Mouse (Mus musculus) forebrain, embryonic 10.5 days (tissue): ENCODE measurements around the gene Lepr. TPM values are rescaled to one million over a fixed set of nuclear protein-coding genes. Genes with fewer than 3 reads are reported as not detected.
"Not testable (repeated sequence)": the region's sequence is repeated elsewhere in the genome, so short reads cannot be mapped to it uniquely, and the experiment has no call there.

ENCODE experiments used
- DNase-seq: peaks from one replicate; pipeline ENCODE4 v3.0.0-alpha.2; 2017; ENCODE audit warnings: low spot score; ENCODE audit errors: extremely low spot score
- H3K27ac ChIP-seq: fragments of 300-500 bp; sonication (generic); 2 replicates; pipeline ENCODE4 v1.5.1; 2016; ENCODE audit warnings: mild to moderate bottlenecking
- H3K27me3 ChIP-seq: fragments of 300-500 bp; sonication (generic); 2 replicates; pipeline ENCODE4 v1.6.1; 2016; ENCODE audit warnings: mild to moderate bottlenecking; ENCODE audit not compliant: poor library complexity, severe bottlenecking
- H3K36me3 ChIP-seq: fragments of 300-500 bp; sonication (generic); replicated peaks from 2 replicates; pipeline ENCODE4 v1.6.1; 2016; ENCODE audit warnings: mild to moderate bottlenecking, moderate library complexity
- H3K4me1 ChIP-seq: fragments of 300-500 bp; sonication (generic); 2 replicates; pipeline ENCODE4 v1.6.1; 2016
- H3K4me3 ChIP-seq: fragments of 300-500 bp; sonication (generic); 2 replicates; pipeline ENCODE4 v1.5.1; 2016; ENCODE audit warnings: mild to moderate bottlenecking, moderate library complexity
- H3K9me3 ChIP-seq: fragments of 300-500 bp; sonication (generic); 2 replicates; pipeline ENCODE4 v1.6.1; 2016; ENCODE audit warnings: mild to moderate bottlenecking, moderate library complexity
- WGBS: fragments of 180-500 bp; shearing (Covaris S2); methylation state at CpG from one replicate; pipeline ENCODE4 v1.1.7; 2016; 5-methylcytosine and 5-hydroxymethylcytosine counted together
- polyA plus RNA-seq: library from polyadenylated mRNA; unstranded; fragments of >200 nt; fragmentation: Nextera tagmentation; extraction: Ambion mirVana; gene quantifications from 2 replicates; pipeline ENCODE4 v1.2.1, GENCODE M21; 2016

The Lepr gene
- polyA plus RNA-seq, 1 experiment from 2014 or later = 0.72 TPM

DNA sequence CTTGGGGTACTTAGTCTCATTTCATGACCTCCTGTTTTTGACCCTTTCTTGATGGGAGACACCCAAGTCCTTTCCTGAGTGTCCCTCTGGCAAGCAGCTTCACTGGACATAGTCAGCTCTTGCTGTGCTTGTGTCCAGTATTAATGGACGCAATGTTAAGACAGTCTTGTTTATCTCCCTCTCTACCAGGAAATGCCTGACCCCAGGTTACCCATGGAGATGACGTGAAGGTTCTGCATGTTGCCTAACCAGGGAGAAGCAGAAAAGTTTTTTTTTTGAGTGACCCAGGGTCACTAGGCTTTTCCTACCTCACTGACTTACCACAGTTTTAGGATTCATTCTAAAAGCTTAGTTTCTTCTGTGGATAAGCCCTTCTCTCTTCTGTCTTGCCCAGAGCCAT, 24.8 kb downstream of the Lepr start:
- H3K27ac ChIP-seq = no peak overlapping the region
- WGBS = 82% methylated on average over 2 of the region's 2 CpGs

DNA sequence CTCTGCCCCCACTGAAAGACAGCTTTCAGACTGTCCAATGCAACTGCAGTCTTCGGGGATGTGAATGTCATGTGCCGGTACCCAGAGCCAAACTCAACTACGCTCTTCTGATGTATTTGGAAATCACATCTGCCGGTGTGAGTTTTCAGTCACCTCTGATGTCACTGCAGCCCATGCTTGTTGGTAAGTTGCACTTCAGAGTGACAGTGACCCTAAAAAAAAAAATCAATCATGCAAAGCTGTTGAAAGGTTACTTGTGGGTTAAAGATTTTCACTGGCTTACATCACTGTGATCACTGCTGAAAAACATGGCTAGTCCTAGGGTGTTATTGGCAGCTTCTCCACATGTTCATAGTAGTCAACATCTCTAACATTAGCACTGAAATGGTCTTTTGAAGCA, 28.3 kb downstream of the Lepr start:
- no peak overlapping the region for H3K4me3 ChIP-seq

More for the DNA sequence above, 24.8 kb downstream of the Lepr start:
- no peaks in the 10 kb centered on the region for H3K36me3 ChIP-seq
- H3K4me3 ChIP-seq = no peak overlapping the region
- H3K9me3 ChIP-seq = no peaks in the 10 kb centered on the region
- no peaks in the 10 kb centered on the region for H3K4me1 ChIP-seq
- H3K27me3 ChIP-seq = no peaks in the 10 kb centered on the region
- DNase-seq = no peak

DNA sequence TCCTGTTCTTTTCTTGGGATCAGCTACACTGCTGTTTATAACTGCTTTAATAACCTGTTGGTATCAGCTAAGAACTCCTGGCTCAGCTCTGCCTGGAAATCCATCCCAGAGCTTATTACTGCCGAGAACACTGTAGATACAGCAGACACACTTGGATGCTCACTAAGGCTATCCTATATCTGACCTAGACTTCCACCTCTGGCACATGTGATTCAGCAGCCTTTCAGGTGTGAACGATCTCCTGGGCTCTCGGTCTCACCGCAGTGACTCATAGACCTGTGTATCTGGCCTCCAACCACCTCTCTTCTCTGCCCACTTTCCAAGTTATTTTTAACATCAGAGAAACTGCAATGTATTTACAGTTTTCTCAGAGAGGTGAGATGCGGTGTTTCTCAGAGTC, 43.3 kb downstream of the Lepr start:
- Histone ChIP-seq H3K4me1 (no peaks in the 10 kb centered on the region), H3K27ac (no peak overlapping the region), H3K27me3 (no peaks in the 10 kb centered on the region), H3K9me3 (no peaks in the 10 kb centered on the region), H3K36me3 (no peaks in the 10 kb centered on the region), H3K4me3 (no peak overlapping the region)
- no peak for DNase-seq
- 95% methylated on average over 5 of the region's 5 CpGs for WGBS

More for the DNA sequence above, 28.3 kb downstream of the Lepr start:
- H3K9me3 ChIP-seq = no peaks in the 10 kb centered on the region
- WGBS = 94% methylated on average over 4 of the region's 4 CpGs
- no peak overlapping the region for H3K27ac ChIP-seq
- no peak for DNase-seq
- no peaks in the 10 kb centered on the region for H3K27me3 ChIP-seq
- no peaks in the 10 kb centered on the region for H3K36me3 ChIP-seq
- no peaks in the 10 kb centered on the region for H3K4me1 ChIP-seq

DNA sequence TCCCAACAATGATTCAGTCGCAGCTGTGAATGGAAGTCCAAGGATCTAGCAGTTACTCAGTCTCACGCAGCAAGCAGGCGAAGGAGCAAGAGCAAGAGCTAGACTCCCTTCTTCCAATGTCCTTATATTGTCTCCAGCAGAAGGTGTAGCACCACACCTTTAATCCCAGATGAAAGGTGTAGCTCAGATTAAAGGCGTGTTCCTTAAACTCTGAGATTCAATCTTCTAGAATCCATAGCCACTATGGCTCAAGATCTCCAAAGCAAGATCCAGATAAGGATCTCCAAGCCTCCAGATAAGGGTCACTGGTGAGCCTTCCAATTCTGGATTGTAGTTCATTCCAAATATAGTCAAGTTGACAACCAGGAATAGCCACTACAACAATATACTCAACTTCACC, 126.7 kb downstream of the Lepr start, which contains the start of gene B020004J07Rik:
Gene B020004J07Rik, minus strand, starts transcription at position 101 of the 400 bp plus-strand sequence.
- not testable (repeated sequence) for H3K9me3 ChIP-seq, DNase-seq, H3K27me3 ChIP-seq, H3K4me3 ChIP-seq, H3K4me1 ChIP-seq, H3K36me3 ChIP-seq, H3K27ac ChIP-seq
- WGBS = 98% methylated on average over 4 of the region's 4 CpGs

DNA sequence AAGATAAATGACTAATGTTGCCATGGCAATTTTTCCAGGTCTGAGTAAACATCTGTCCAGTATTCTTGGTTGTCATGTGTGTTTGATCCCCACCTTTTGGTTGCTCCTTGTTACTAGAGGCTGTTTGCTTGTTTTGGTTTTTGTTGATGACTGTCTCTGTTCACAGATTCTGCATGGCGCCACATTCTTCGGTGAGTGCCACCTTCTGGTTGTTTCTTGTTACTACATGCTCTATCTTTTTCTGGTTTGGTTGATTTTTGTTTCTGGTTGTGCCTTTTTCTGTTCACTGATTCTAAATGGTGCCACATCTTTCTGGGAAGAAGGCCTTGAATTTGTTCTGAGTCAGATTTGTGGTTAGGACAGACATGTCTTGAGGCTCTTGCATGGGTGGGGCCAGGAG, 133.7 kb downstream of the Lepr start:
- 75% methylated on average over 2 of the region's 2 CpGs for WGBS
- H3K27ac ChIP-seq = no peak overlapping the region
- no peak for DNase-seq
- no peaks in the 10 kb centered on the region for H3K36me3 ChIP-seq
- no peaks in the 10 kb centered on the region for H3K4me1 ChIP-seq
- no peak overlapping the region for H3K4me3 ChIP-seq
- H3K9me3 ChIP-seq = peaks cover 21% of the 10 kb centered on the region
- no peaks in the 10 kb centered on the region for H3K27me3 ChIP-seq

DNA sequence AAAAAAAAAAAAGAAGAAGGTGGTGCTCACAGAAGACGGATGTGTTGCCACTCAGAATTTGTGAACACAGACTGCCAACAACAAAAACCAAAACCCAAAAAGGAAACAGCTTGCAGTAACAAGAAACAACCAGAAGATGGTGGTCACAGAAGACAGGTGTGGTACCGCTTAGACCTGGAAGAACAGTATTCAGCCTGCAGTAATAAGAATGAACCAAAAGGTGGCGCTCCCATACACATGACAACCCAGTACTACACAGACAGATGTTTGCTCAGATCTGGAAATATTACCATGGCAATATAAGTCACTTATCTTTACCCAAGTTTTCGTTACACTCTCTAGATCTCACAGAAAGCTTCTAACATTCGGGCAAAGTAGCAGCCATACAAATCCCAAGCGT, 143.7 kb downstream of the Lepr start:
- DNase-seq = no peak
- no peaks in the 10 kb centered on the region for H3K36me3 ChIP-seq
- WGBS = 47% methylated on average over 6 of the region's 6 CpGs
- no peaks in the 10 kb centered on the region for H3K27me3 ChIP-seq
- no peaks in the 10 kb centered on the region for H3K9me3 ChIP-seq
- no peak overlapping the region for H3K4me3 ChIP-seq
- no peaks in the 10 kb centered on the region for H3K4me1 ChIP-seq
- H3K27ac ChIP-seq = no peak overlapping the region

DNA sequence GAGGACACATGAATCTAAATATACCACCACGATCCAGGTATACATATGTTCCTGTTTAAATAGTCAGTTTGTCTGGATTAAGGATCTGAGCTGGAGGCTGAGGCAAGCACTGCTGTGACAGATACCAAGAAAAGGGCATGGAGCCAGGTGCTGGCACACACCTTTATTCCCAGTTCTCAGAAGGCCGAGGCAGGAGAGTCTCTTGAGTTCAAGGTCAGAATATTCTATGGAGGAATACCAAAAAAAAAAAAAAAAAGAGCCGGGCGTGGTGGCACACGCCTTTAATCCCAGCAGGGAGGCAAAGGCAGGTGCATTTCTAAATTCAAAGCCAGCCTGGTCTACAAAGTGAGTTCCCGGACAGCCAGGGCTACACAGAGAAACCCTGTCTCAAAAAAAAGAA, 145.1 kb downstream of the Lepr start:
- H3K4me3 ChIP-seq = no peak overlapping the region
- H3K4me1 ChIP-seq = no peaks in the 10 kb centered on the region
- no peaks in the 10 kb centered on the region for H3K36me3 ChIP-seq
- no peak for DNase-seq
- no peaks in the 10 kb centered on the region for H3K27me3 ChIP-seq
- no peaks in the 10 kb centered on the region for H3K9me3 ChIP-seq
- 87% methylated on average over 6 of the region's 6 CpGs for WGBS
- no peak overlapping the region for H3K27ac ChIP-seq

Other genes with a start within 250 kb of the Lepr start
- 1.4 and 1.7 TPM in 2 replicates for gene Dnajc6, start 220.8 kb upstream of the Lepr start, polyA plus RNA-seq
- gene Leprot, start 69.7 kb upstream of the Lepr start, polyA plus RNA-seq = 55.1 and 56.8 TPM in 2 replicates
- gene B020004J07Rik, start 126.6 kb downstream of the Lepr start, polyA plus RNA-seq = not detected in 2 replicates
- gene C130073F10Rik, start 176.4 kb downstream of the Lepr start, polyA plus RNA-seq = not detected in 2 replicates
- not detected in 2 replicates for gene Gm12800, start 191.7 kb downstream of the Lepr start, polyA plus RNA-seq
- not detected in 2 replicates for gene Gm12794, start 223.0 kb downstream of the Lepr start, polyA plus RNA-seq